Mouse (Mus musculus) forebrain, postnatal 0 days (tissue): ENCODE data around the gene Acoxl. TPM values are rescaled to one million over a fixed set of nuclear protein-coding genes. Genes with fewer than 3 reads are reported as not detected.

Experiments used
- ATAC-seq: fragments of 200-750 bp; cut with Nextera tagmentation; 2 replicates; pipeline ENCODE4 v1.8.0; 2017; ENCODE audit warnings: mild to moderate bottlenecking, moderate library complexity
- DNase-seq: peaks from one replicate; pipeline ENCODE4 v3.0.0-alpha.2; 2015
- H3K27ac ChIP-seq: fragments of 300-500 bp; sonication (generic); 2 replicates; pipeline ENCODE4 v1.5.1; 2014; ENCODE audit warnings: low read depth, mild to moderate bottlenecking, antibody characterized with exemption, low read length, moderate library complexity, mixed read lengths
- H3K27me3 ChIP-seq: fragments of 300-500 bp; sonication (generic); 2 replicates; pipeline ENCODE4 v1.6.1; 2014; ENCODE audit warnings: mild to moderate bottlenecking, low read length, mixed read lengths; ENCODE audit not compliant: insufficient read depth
- H3K36me3 ChIP-seq: fragments of 300-500 bp; sonication (generic); 2 replicates; pipeline ENCODE4 v1.6.1; 2014; ENCODE audit warnings: mild to moderate bottlenecking, moderate library complexity; ENCODE audit not compliant: insufficient read depth
- H3K4me1 ChIP-seq: fragments of 300-500 bp; sonication (generic); 2 replicates; pipeline ENCODE4 v1.6.1; 2014; ENCODE audit warnings: antibody characterized with exemption; ENCODE audit not compliant: insufficient read depth
- H3K4me2 ChIP-seq: fragments of 300-500 bp; sonication (generic); 2 replicates; pipeline ENCODE4 v1.6.1; 2014; ENCODE audit warnings: low read depth, mild to moderate bottlenecking, moderate library complexity
- H3K4me3 ChIP-seq: fragments of 300-500 bp; sonication (generic); 2 replicates; pipeline ENCODE4 v1.5.1; 2014; ENCODE audit warnings: low read depth, low read length, mixed read lengths
- H3K9ac ChIP-seq: fragments of 300-500 bp; sonication (generic); 2 replicates; pipeline ENCODE4 v1.6.1; 2014; ENCODE audit warnings: mild to moderate bottlenecking
- H3K9me3 ChIP-seq: fragments of 300-500 bp; sonication (generic); 2 replicates; pipeline ENCODE4 v1.6.1; 2016; ENCODE audit warnings: low read length
- CTCF ChIP-seq: sonication (generic); IDR thresholded peaks from 2 replicates; pipeline ENCODE4 v1.5.1; 2016; ENCODE audit warnings: antibody characterized with exemption, control low read depth, low read depth
- WGBS: fragments of 180-500 bp; shearing (Covaris S2); extraction: QIAGEN DNeasy Blood & Tissue Kit; methylation state at CpG from one replicate; pipeline ENCODE4 v1.1.7; 2014; 5-methylcytosine and 5-hydroxymethylcytosine counted together
- polyA plus RNA-seq: library from polyadenylated mRNA; unstranded; fragments of >200 nt; fragmentation: Nextera tagmentation; extraction: Ambion mirVana; gene quantifications from 2 replicates; pipeline ENCODE4 v1.2.1, GENCODE M21; 2015
- total RNA-seq: library from RNA; depleted of rRNA; stranded (reverse); fragments of >200 nt; gene quantifications from 2 replicates; pipeline ENCODE4 v1.2.3, GENCODE M21; 2014

The Acoxl gene
- total and polyA plus RNA-seq, 2 experiments from 2014 or later = 0.10 TPM; not detected in 1

DNA sequence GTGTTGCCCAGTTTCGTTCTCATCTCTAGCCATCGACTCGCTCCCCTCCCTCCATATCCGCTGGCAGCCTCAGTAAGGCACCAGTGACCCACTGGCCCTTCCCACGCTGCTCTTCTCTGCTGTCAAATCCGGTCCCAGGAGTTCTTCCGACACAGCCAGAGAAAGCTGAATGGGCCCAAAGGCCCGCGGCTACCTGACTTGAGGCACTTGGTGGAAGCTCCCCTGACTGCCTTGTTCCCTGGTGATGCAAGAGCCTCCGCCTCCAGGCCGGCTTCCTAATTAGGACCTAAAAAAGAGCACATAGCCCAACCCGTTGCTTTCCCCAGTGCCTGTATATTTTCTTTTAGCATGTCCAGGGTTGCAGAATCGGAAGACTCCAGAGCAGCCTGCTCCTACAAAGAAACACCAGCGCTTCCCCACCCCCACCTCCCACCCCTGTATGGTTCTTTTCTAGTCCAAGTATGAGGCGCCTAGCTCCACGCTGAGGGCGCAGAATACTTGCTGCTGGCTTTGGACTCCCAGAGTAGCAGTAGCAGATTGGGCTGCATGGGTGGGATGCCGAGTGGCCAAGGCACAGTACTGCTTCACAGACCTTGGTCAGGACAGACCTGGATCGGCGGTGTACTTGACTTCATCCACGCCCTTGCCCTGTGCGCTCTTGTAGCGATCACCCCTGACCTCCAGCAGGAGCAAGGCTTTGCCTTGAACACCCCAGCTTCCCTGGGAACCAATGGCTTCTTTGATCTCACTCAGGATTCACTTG, 285.4 kb downstream of the Acoxl start:
- H3K27me3 ChIP-seq = peaks cover 32% of the 10 kb centered on the region
- ATAC-seq (no peak), DNase-seq (no peak)
- H3K36me3 ChIP-seq = no peaks in the 10 kb centered on the region
- H3K4me1 ChIP-seq = peaks cover 9% of the 10 kb centered on the region
- H3K9ac ChIP-seq = no peak overlapping the region
- 3% methylated on average over 23 of the region's 23 CpGs for WGBS
- H3K4me3 ChIP-seq = peak overlapping the region; percentile 21; the same call in 1 of the 2 replicates
- H3K9me3 ChIP-seq = no peaks in the 10 kb centered on the region
- no peak for TF ChIP-seq CTCF
- H3K27ac ChIP-seq = no peak overlapping the region
- H3K4me2 ChIP-seq = peak overlapping the region; percentile 100

DNA sequence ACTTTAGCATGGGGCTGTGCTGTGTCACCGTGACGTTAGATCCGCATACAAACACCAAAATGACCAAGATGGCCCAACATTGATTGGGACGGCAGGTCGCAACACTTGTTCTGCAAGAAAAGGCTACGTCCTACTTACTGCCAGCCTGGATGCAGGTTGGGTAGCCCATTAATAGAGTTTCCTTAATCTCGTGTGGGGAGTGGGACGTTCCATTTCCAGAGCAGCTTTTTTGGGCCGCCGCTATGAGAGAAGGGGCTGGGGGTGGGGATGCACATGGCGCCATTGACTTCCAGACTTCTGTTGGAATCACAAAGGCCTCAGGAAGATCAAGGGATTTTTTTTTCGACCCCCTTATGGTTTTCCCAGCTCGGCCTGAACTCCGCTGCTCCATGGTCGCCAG, 286.0 kb downstream of the Acoxl start:
- Histone ChIP-seq H3K27ac (no peak overlapping the region), H3K4me2 (peak overlapping the region; percentile 100), H3K9me3 (no peaks in the 10 kb centered on the region), H3K27me3 (peaks cover 32% of the 10 kb centered on the region), H3K4me1 (peaks cover 9% of the 10 kb centered on the region), H3K9ac (no peak overlapping the region), H3K36me3 (no peaks in the 10 kb centered on the region), H3K4me3 (peak overlapping the region; percentile 70)
- WGBS = 6% methylated on average over 15 of the region's 15 CpGs
- ATAC-seq (no peak), DNase-seq (peak; percentile 16)
- no peak for TF ChIP-seq CTCF

DNA sequence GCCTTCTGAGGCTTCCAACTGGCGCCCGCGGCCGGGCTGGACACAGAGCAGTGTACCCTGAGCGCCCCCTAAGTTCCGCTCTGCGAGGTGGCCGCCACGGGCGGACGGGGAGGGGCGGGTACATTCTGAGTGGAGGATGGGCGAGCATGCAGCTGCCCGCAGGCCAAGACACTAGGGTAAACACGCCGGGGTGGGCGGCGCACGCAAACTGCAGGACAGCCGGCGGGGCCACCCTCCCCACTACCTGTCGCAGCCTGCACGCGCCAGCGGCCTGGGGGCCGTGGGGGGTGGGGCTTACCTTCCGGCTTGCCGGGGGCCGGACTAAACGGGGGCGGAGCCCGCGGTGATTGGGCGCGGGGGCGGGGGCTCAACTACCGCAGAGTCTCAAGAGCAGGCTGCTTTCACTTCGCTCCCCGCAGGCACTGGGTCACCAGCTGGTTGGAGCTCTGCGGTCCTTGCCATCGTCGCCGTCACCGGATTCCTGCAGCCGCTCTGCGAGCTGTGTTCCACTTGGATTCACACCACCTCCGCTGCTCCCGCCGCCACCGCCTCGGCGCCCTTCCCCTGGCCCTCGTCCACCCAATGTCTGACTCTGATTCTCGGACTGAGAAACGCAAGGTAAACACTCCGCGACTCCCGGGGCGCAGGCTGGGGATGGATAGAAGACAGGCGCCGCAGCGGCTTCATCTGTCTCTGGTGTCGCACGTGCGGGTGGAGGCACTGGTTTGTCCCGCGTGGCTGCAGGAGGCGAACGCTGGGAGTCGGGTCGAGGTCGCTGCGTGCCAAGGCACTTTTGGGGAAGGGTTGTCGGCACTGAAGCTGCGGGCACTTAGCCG, 287.2 kb downstream of the Acoxl start, which contains the start of gene Bcl2l11:
Gene Bcl2l11, plus strand, starts transcription at position 404 of the 836 bp plus-strand sequence.
- ATAC-seq (peak; percentile 72), DNase-seq (peak; percentile 86)
- Histone ChIP-seq H3K4me1 (peaks cover 9% of the 10 kb centered on the region), H3K9ac (peak within 1 kb of the TSS; percentile 56), H3K27me3 (peaks cover 32% of the 10 kb centered on the region), H3K36me3 (no peaks in the 10 kb centered on the region), H3K4me2 (peak within 1 kb of the TSS; percentile 100), H3K4me3 (peak within 1 kb of the TSS; percentile 70), H3K9me3 (no peaks in the 10 kb centered on the region), H3K27ac (0 out of 2 replicates have a peak within 1 kb of the TSS, but pooled peaks have one; percentile 10)
- TF ChIP-seq CTCF = peak; percentile 66
- 2% methylated on average over 75 of the region's 76 CpGs for WGBS

DNA sequence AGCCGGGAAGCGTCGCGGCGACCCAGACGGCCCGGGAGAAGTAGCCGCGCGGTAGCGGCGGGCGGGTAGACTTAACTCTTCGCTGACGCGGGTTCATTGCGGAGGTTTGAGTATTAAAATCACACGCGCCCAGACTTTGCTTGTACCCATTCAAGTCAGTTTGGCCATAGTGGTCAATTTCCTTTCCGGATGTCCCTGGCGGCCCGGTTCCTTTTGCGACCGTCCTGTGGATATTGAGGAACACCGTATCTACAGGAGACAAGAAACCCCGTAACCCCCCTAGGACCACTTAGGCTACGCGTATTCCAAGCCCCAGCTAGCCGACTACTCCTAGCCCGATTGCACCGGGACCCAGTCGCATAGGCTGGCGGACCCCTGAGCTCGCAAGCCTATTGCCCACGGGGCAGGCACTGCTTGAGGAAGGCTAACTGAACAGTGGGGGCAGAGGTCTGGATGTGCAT, 287.9 kb downstream of the Acoxl start:
- ATAC-seq = no peak
- peaks cover 9% of the 10 kb centered on the region for H3K4me1 ChIP-seq
- peak; percentile 13 for DNase-seq
- 0 out of 2 replicates have a peak overlapping the region, but pooled peaks have one; percentile 10 for H3K27ac ChIP-seq
- WGBS = 5% methylated on average over 35 of the region's 35 CpGs
- H3K36me3 ChIP-seq = no peaks in the 10 kb centered on the region
- no peak for TF ChIP-seq CTCF
- H3K9me3 ChIP-seq = no peaks in the 10 kb centered on the region
- H3K4me2 ChIP-seq = peak overlapping the region; percentile 100
- H3K27me3 ChIP-seq = peaks cover 32% of the 10 kb centered on the region
- H3K4me3 ChIP-seq = peak overlapping the region; percentile 70
- H3K9ac ChIP-seq = peak overlapping the region; percentile 56

DNA sequence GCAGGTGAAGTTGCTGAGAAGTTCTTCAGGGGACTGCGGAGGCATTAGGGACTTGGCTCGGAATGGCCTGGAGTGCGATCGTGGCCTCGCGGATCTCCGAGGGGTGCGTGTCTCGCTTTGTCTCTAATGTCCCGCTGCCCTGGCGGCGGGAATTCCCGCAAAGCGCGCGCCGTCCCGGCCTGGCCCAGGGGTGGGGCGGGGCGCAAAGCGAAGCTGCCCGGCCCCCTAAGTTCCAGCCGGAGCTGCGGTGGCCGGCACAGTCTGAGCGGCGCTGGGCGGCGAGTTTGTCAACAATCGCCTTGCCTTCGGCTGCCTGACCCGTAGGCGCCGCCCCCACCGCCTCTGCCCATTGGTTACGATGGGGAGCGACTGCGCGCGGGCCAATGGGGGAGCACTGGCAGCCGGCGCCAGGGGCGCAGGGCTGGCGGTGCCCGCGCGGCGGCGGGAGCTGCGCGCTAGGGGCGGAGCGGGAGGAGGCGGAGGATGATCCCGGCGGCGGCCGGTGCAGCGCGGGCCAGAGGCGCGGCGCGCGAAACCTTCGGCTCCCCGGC, 288.5 kb downstream of the Acoxl start:
- H3K27ac ChIP-seq = peak overlapping the region; percentile 57; the same call in 1 of the 2 replicates
- no peaks in the 10 kb centered on the region for H3K9me3 ChIP-seq
- H3K4me2 ChIP-seq = peak overlapping the region; percentile 100
- WGBS = 3% methylated on average over 67 of the region's 67 CpGs
- H3K36me3 ChIP-seq = no peaks in the 10 kb centered on the region
- DNase-seq (peak; percentile 91), ATAC-seq (peak; percentile 94)
- peaks cover 32% of the 10 kb centered on the region for H3K27me3 ChIP-seq
- H3K4me3 ChIP-seq = peak overlapping the region; percentile 70
- peak overlapping the region; percentile 56 for H3K9ac ChIP-seq
- peak; percentile 14 for TF ChIP-seq CTCF
- H3K4me1 ChIP-seq = peaks cover 9% of the 10 kb centered on the region

DNA sequence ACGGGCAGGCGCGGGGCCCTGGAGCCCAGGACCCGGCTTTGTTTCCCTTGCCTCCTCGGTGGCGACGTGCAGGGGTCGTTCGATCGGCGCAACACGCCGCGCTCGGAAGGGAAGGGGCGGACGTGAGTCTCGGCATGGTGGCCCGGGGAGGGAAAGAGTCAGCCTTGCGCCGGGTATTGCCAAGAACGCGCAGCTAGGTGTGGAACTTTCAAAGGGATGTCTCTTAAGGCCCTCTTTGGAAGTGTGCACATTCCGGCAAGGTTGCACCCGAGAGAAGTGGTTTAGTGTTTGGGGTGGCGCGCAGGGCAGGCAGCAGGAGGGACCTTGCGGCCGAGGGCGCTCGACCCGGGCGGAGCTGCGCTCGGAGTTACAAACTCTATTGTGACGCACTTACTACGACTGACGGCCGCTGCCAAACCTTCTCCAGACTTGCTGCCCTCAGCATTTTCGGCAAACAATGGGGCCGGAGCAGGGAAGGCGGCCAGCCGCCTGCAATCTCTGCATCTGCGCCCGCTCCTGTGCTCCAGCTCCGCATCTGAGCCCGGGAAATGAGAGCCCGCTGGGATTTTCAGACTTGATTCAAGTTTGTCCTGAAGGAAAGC, 289.1 kb downstream of the Acoxl start:
- peaks cover 28% of the 10 kb centered on the region for H3K27me3 ChIP-seq
- peak overlapping the region; percentile 56 for H3K9ac ChIP-seq
- DNase-seq (peak; percentile 61), ATAC-seq (peak; percentile 5; the same call in 1 of the 2 replicates)
- peak overlapping the region; percentile 100 for H3K4me2 ChIP-seq
- 2% methylated on average over 48 of the region's 48 CpGs for WGBS
- peak overlapping the region; percentile 57; the same call in 1 of the 2 replicates for H3K27ac ChIP-seq
- peak overlapping the region; percentile 70 for H3K4me3 ChIP-seq
- no peaks in the 10 kb centered on the region for H3K9me3 ChIP-seq
- H3K4me1 ChIP-seq = peaks cover 9% of the 10 kb centered on the region
- no peak for TF ChIP-seq CTCF
- no peaks in the 10 kb centered on the region for H3K36me3 ChIP-seq
